Mouse (Mus musculus) frontal cortex, postnatal 10 days (tissue): ENCODE data around the gene C330007P06Rik.
A peak's percentile ranks its signal among the peaks of the same experiment; 100 is the strongest.
"Not testable (repeated sequence)": the region's sequence is repeated elsewhere in the genome, so short reads cannot be mapped to it uniquely, and the experiment has no call there.

ENCODE experiments used
- DNase-seq, 2 experiments: peaks; one replicate each; pipeline ENCODE4 v3.0.0; 2022; ENCODE audit warnings: low spot score in 2 of 2, mixed read lengths in 1 of 2

C330007P06Rik gene

DNA sequence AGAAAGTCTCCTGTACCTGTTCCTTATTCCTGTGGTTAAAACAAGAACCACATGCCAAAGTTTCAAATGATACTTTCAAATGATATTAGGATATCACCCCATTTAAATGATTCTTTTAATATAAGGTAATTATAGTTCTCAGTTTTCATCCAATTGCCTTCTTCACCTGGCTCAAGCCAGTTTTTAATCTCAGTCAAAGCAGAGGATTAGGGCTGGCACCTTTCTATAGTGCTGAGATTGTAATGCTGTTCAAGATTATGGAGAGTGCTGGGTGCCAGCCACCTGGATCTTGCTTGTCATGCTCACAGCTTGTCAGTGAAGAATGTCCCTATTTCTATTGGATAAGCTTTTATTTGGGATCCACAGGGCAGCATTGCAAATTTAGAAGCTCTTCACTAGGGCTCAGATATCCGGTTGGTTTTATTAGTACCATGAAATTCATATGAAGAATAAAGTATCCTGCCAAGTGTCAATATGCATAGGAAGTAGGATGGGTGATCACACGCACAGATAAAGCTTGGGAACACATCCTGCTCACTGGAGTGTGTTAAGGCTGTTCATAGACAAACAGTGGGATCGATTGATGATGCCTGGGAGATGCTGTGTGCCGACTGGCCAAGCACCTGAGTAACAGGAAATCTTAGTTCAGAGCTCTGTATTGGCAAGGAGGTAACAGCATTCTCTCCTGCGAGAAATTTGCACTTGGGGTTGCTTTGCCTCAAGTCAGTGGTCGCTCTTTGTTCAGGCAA is 74.6 kb downstream of the C330007P06Rik start:
- no peak for DNase-seq

DNA sequence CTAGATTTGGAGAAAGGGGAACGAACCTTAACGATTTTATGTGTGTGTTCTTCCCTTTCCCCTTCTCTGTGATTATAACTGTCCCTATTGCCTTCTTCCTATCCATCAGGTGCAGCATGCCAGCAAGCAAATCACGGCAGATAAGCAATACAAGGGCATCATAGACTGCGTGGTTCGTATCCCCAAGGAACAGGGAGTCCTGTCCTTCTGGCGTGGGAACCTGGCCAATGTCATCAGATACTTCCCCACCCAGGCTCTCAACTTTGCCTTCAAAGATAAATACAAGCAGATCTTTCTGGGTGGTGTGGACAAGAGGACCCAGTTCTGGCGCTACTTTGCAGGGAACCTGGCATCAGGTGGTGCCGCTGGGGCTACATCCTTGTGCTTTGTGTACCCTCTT is 77.2 kb downstream of the C330007P06Rik start:
- not testable (repeated sequence) for DNase-seq

DNA sequence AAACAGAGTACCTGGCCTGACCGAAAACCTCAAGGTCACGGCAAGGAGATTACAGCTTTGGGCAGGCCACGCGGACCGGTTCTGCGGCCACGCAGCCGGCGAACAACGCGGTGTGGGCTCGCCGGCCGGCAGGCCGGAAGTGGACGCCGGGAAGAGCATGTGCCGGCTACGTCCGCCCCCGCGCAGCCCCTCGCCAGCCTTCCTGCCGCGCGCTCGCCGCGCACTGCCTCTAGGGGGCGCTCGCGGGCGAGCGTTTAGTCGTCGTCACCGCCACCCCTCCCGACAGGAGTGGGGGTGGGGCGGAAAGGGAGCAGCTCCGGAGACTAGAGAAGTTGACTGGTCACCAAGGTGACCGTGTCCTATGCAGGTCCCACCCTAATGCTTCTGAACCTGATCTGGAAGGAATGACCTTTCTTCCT is 77.7 kb downstream of the C330007P06Rik start:
- peak; percentile 74 to 81 for DNase-seq

DNA sequence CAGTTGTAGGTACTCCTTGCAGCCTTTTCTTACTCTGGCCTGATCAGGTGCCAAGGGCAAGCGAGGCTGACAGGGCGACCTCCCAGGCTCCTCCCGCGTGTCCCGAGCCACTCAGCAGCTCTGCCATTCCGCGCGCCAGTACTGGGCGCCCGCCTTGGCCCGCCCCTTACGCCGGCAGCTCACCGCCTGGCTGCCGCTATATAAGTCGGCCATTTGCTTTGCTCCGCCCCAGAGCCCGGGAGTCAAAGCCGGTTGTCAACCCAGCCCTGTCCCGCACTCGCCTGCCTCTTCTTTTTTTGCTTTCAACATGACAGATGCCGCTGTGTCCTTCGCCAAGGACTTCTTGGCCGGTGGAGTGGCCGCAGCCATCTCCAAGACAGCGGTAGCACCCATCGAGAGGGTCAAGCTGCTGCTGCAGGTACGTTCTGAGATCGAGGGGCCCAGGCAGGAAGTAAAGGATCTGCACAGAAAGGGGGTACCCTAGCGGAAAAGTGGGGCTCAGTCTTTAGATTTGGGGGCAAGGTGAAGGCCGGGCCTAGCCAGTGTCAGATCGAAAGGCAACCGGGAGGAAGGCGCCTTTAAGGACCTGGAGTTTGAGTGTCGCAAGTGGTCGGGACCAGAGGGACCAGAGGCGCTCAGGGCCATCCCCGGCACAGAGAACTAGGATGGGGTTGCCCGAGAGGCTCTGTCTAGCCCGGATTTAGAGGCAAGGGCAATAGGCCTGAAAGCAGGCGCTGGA is 78.3 kb downstream of the C330007P06Rik start, which contains the start of gene Slc25a5:
Gene Slc25a5, plus strand, starts transcription at position 228 of the 739 bp plus-strand sequence.
- peak; percentile 74 to 77 for DNase-seq

GRCm38 (mm10) chrX:36794571-36794970 is 79.3 kb downstream of the C330007P06Rik start:
- DNase-seq: no peak

DNA sequence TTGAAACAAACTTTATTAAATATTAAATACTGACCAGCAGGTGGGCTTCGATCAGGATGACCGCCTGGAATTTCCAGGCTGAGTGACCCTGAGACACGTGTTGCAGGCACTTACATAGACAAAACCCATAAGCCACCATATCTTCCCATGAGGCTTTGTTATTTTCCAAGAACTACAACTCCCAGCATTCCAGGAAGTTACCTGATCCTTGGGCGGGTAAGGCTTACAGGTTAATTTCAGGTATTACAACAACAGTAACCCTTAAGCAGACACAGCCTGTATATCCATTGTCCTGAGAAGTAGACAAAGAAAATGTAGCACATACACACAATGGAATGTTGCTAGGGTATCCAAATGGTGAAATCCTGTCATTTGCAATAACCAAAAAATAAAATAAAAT is 84.6 kb downstream of the C330007P06Rik start:
- DNase-seq: no peak

DNA sequence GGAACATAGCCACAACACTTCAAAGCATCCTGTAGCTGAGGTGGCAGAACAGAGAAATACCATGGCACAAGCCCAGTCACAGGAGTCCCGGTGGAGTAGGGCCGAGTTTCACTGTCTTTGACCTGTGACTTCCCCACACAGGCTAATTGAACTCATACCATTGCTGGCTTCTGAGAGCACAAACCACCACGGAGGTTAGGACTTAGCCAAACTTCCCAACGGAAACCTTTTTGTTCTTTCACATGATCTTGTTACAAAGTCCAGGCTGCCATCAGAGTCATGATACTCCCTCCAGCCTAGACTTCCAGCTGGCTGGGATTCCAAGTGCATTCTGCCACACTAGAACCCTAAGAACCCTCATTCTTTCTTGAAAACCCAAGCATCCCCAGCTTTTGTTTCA is 96.2 kb downstream of the C330007P06Rik start:
- DNase-seq: no peak

GRCm38 (mm10) chrX:36775520-36775919 is 98.4 kb downstream of the C330007P06Rik start:
- DNase-seq: no peak
